Mouse (Mus musculus) CH12.LX (cell line): ENCODE results near the gene Rock2. TPM values are rescaled to one million over a fixed set of nuclear protein-coding genes. Genes with fewer than 3 reads are reported as not detected.

Experiments
- DNase-seq: peaks from one replicate; pipeline ENCODE4 v3.0.0-alpha.2; 2013; ENCODE audit errors: extremely low read depth
- H3K27ac ChIP-seq: 2 replicates; pipeline ENCODE4 v1.5.1; 2012; ENCODE audit warnings: low read depth, mild to moderate bottlenecking, control low read depth, moderate library complexity; ENCODE audit not compliant: insufficient read depth
- H3K27me3 ChIP-seq: replicated peaks from 2 replicates; pipeline ENCODE3; 2012; ENCODE audit warnings: inconsistent platforms
- H3K36me3 ChIP-seq, 2 experiments: replicated peaks in 1 of 2; 2 replicates each; pipeline versions ENCODE3 to v1.6.1; 2012; ENCODE audit warnings: inconsistent platforms in 1 of 2, low read length in 1 of 2, mild to moderate bottlenecking in 1 of 2, mixed read lengths in 1 of 2, moderate library complexity in 1 of 2; ENCODE audit not compliant: control insufficient read depth in 1 of 2, insufficient read depth in 1 of 2
- H3K4me1 ChIP-seq, 2 experiments: 2 replicates each; pipeline ENCODE4 v1.6.1; 2012; ENCODE audit warnings: inconsistent platforms in 1 of 2, moderate library complexity in 1 of 2; ENCODE audit not compliant: insufficient read depth in 2 of 2, control insufficient read depth in 1 of 2
- H3K4me2 ChIP-seq: 2 replicates; pipeline ENCODE4 v1.6.1; 2012; ENCODE audit warnings: low read depth, mild to moderate bottlenecking, control low read depth; ENCODE audit not compliant: poor library complexity, insufficient read depth, severe bottlenecking
- H3K4me3 ChIP-seq, 3 experiments: fragments of 150-350 bp in 1 of 3; sonication (generic) in 1 of 3; replicated peaks in 1 of 3; 2 replicates each; pipeline versions ENCODE3 to v1.5.1; 2011 to 2012; ENCODE audit warnings: low read depth in 2 of 3, low read length in 2 of 3, mild to moderate bottlenecking in 2 of 3, moderate library complexity in 2 of 3, control low read depth in 1 of 3, improper control_type of control experiment in 1 of 3, inconsistent platforms in 1 of 3, mixed read lengths in 1 of 3; ENCODE audit not compliant: poor library complexity in 1 of 3
- H3K79me2 ChIP-seq: replicated peaks from 2 replicates; pipeline ENCODE4 v1.6.1; 2012; ENCODE audit warnings: mild to moderate bottlenecking, moderate library complexity; ENCODE audit not compliant: control insufficient read depth, poor library complexity, insufficient read depth, severe bottlenecking; ENCODE audit errors: extremely low read depth
- H3K9ac ChIP-seq: 2 replicates; pipeline ENCODE4 v1.6.1; 2012; ENCODE audit warnings: low read depth, mild to moderate bottlenecking, control low read depth, moderate library complexity; ENCODE audit not compliant: insufficient read depth
- H3K9me3 ChIP-seq: replicated peaks from 2 replicates; pipeline ENCODE3; 2012; ENCODE audit warnings: low read length, inconsistent platforms, mixed read lengths
- CHD1 ChIP-seq: IDR thresholded peaks from 2 replicates; pipeline ENCODE4 v1.6.1; 2012; ENCODE audit warnings: low read depth, low read length, improper control_type of control experiment, inconsistent platforms
- CHD2 ChIP-seq: IDR thresholded peaks from 2 replicates; pipeline ENCODE4 v1.6.1; 2011; ENCODE audit warnings: low read length, improper control_type of control experiment
- ELF1 ChIP-seq: IDR thresholded peaks from 2 replicates; pipeline ENCODE4 v1.6.1; 2014; ENCODE audit warnings: low read depth, mild to moderate bottlenecking, inconsistent platforms, low read length, improper control_type of control experiment
- EP300 ChIP-seq: IDR thresholded peaks from 2 replicates; pipeline ENCODE4 v1.6.1; 2011; ENCODE audit warnings: low read length, improper control_type of control experiment
- HCFC1 ChIP-seq: IDR thresholded peaks from 2 replicates; pipeline ENCODE4 v1.6.1; 2012; ENCODE audit warnings: low read depth, mild to moderate bottlenecking, inconsistent platforms, low read length, improper control_type of control experiment
- JUND ChIP-seq: conservative IDR thresholded peaks from 2 replicates; pipeline ENCODE4 v1.6.1; 2011; ENCODE audit warnings: low read depth, low read length, improper control_type of control experiment
- MAFK ChIP-seq: IDR thresholded peaks from 2 replicates; pipeline ENCODE4 v1.6.1; 2011; ENCODE audit warnings: low read length, improper control_type of control experiment; ENCODE audit not compliant: insufficient replicate concordance
- MAX ChIP-seq: IDR thresholded peaks from 2 replicates; pipeline ENCODE4 v1.6.1; 2011; ENCODE audit warnings: low read length, improper control_type of control experiment
- MAZ ChIP-seq: IDR thresholded peaks from 2 replicates; pipeline ENCODE4 v1.6.1; 2012; ENCODE audit warnings: low read depth, mild to moderate bottlenecking, inconsistent platforms, low read length, improper control_type of control experiment, moderate library complexity
- MEF2A ChIP-seq: IDR thresholded peaks from 2 replicates; pipeline ENCODE4 v1.6.1; 2014; ENCODE audit warnings: low read depth, mild to moderate bottlenecking, inconsistent platforms, low read length, improper control_type of control experiment, borderline replicate concordance
- MXI1 ChIP-seq: IDR thresholded peaks from 2 replicates; pipeline ENCODE4 v1.6.1; 2011; ENCODE audit warnings: mild to moderate bottlenecking, low read depth, low read length, improper control_type of control experiment
- PAX5 ChIP-seq: IDR thresholded peaks from 2 replicates; pipeline ENCODE4 v1.6.1; 2012; ENCODE audit warnings: low read length, inconsistent platforms, mixed read lengths
- SIN3A ChIP-seq: IDR thresholded peaks from 2 replicates; pipeline ENCODE4 v1.6.1; 2012; ENCODE audit warnings: low read length, improper control_type of control experiment, inconsistent platforms
- SMC3 ChIP-seq: IDR thresholded peaks from 2 replicates; pipeline ENCODE4 v1.6.1; 2011; ENCODE audit warnings: low read depth, low read length, improper control_type of control experiment
- TCF12 ChIP-seq: IDR thresholded peaks from 2 replicates; pipeline ENCODE4 v1.6.1; 2014; ENCODE audit warnings: low read depth, mild to moderate bottlenecking, inconsistent platforms, low read length, improper control_type of control experiment
- ZC3H11A ChIP-seq: IDR thresholded peaks from 2 replicates; pipeline ENCODE4 v1.6.1; 2012; ENCODE audit warnings: low read depth, mild to moderate bottlenecking, inconsistent platforms, low read length, improper control_type of control experiment
- ZKSCAN1 ChIP-seq: IDR thresholded peaks from 2 replicates; pipeline ENCODE4 v1.6.1; 2012; ENCODE audit warnings: low read depth, inconsistent platforms, low read length, improper control_type of control experiment, borderline replicate concordance
- ZNF384 ChIP-seq: IDR thresholded peaks from 2 replicates; pipeline ENCODE4 v1.6.1; 2012; ENCODE audit warnings: low read depth, low read length, improper control_type of control experiment, inconsistent platforms
- dilution Hi-C: fragments of 300-500 bp; cut with MboI; formaldehyde crosslinking; loops from 2 replicates; pipeline ENCODE4 v1.14.3; 2020; ENCODE audit warnings: low sequenced_read_pairs; ENCODE audit not compliant: extremely low pct_unique_long_range_greater_than_20kb, extremely low pct_ligation_motif_present
- in situ Hi-C: fragments of 300-500 bp; cut with MboI; formaldehyde crosslinking; loops from 3 replicates; pipeline ENCODE4 v1.14.3; 2019; ENCODE audit warnings: low sequenced_read_pairs, low pct_ligation_motif_present, low pct_unique_long_range_greater_than_20kb, mixed read lengths
- polyA plus RNA-seq: library from polyadenylated mRNA; unstranded; fragments of >175 nt; gene quantifications from 2 replicates; pipeline ENCODE4 v1.2.1, GENCODE M21; 2012; ENCODE audit warnings: low read depth; ENCODE audit not compliant: insufficient read length
- total RNA-seq, 2 experiments: library from RNA; depleted of rRNA; stranded (reverse); fragments of 300-350 nt in 1 of 2; fragments of >200 nt in 1 of 2; gene quantifications; 2 replicates each; pipeline ENCODE4 v1.2.3; 2012 to 2014

The Rock2 gene
- total and polyA plus RNA-seq, 3 experiments: 39.1 to 49.9 (median 40.3) TPM

- Histone ChIP-seq H3K27me3 (no peaks in the 10 kb centered on the region), H3K36me3 (no peaks in the 10 kb centered on the region)
- DNase-seq: no peak
- in situ Hi-C loops: no loop called here
- TF ChIP-seq MAFK (no peak), ZC3H11A (no peak), SIN3A (no peak), JUND (no peak)
- TF ChIP-seq, all 38 proteins: peak for 0
- peak overlapping the region; percentile 20 for H3K27ac ChIP-seq
- H3K9ac ChIP-seq: no peak overlapping the region
- peaks cover 65 to 97% of the 10 kb centered on the region in 2 experiments for H3K4me1 ChIP-seq
- H3K4me3 ChIP-seq: no peak overlapping the region
- dilution Hi-C loops: no loop called here
- H3K9me3 ChIP-seq: no peaks in the 10 kb centered on the region
- no peak overlapping the region for H3K4me2 ChIP-seq
- H3K79me2 ChIP-seq: no peaks in the 10 kb centered on the region
These were observed 21.7 kb upstream of the Rock2 start for GRCm38 (mm10) chr12:16872926-16873464.

DNA sequence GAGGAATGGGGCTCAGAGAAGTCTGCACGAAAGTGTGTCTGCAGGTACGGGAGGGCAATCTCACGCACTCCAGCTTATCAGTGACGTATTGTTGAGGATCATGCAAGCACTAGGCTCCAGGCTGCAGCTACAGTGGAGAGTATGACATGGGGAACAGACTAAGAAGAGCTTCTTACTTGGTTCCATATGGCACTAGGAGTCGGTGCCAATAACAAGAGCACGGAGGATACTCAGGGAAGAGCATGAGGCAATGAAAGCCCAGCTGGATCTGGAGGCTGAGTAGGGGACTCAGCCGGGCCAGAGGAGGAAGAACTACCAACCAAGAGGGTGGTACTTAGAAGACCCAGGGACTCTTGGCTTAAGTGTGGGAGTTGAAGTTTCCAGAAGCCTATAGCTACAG is 21.1 kb upstream of the Rock2 start:
- no peaks in the 10 kb centered on the region for H3K9me3 ChIP-seq
- DNase-seq: no peak
- H3K4me1 ChIP-seq: peaks cover 68 to 97% of the 10 kb centered on the region in 2 experiments
- no peaks in the 10 kb centered on the region for H3K79me2 ChIP-seq
- TF ChIP-seq CHD2: no peak
- TF ChIP-seq ZNF384: no peak
- no peak for TF ChIP-seq SIN3A
- TF ChIP-seq HCFC1: no peak
- TF ChIP-seq TCF12: no peak
- no peak for TF ChIP-seq ZKSCAN1
- TF ChIP-seq, all 38 proteins: peak for 0
- in situ Hi-C loops (no loop called here), dilution Hi-C loops (no loop called here)
- H3K4me2 ChIP-seq: no peak overlapping the region
- H3K4me3 ChIP-seq: no peak overlapping the region
- H3K9ac ChIP-seq: no peak overlapping the region
- no peaks in the 10 kb centered on the region for H3K36me3 ChIP-seq
- no peaks in the 10 kb centered on the region for H3K27me3 ChIP-seq
- peak overlapping the region; percentile 14; the same call in 1 of the 2 replicates for H3K27ac ChIP-seq

DNA sequence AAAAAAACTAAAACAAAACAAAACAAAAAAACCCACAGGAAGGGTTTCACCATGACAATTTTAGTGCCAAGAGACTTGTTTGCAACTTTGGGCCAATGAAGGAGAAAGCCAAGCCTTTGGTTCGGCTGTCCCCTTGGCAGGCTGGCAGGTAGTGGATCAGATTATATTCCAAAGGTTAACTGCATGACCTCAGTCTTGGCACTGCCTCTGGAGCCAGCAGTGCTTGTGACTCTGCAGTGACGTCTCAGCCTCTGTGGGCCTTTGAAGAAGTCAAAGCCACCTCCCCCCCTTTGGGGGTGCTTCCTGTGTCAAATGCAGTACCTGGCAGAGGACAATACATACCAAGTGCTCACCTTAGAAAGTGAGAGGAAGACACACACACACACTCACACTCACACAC is 20.6 kb upstream of the Rock2 start:
- no peaks in the 10 kb centered on the region for H3K79me2 ChIP-seq
- no peak for DNase-seq
- TF ChIP-seq MEF2A: no peak
- no peak for TF ChIP-seq JUND
- TF ChIP-seq ELF1: no peak
- no peak for TF ChIP-seq SIN3A
- TF ChIP-seq EP300: no peak
- TF ChIP-seq CHD2: no peak
- no peak for TF ChIP-seq MAX
- no peak for TF ChIP-seq ZC3H11A
- TF ChIP-seq PAX5: no peak
- no peak for TF ChIP-seq CHD1
- no peak for TF ChIP-seq SMC3
- TF ChIP-seq MAZ: no peak
- TF ChIP-seq MXI1: no peak
- no peak for TF ChIP-seq HCFC1
- no peak overlapping the region for H3K4me2 ChIP-seq
- no peaks in the 10 kb centered on the region for H3K9me3 ChIP-seq
- no peak overlapping the region for H3K9ac ChIP-seq
- no peak overlapping the region for H3K4me3 ChIP-seq
- H3K27me3 ChIP-seq: no peaks in the 10 kb centered on the region
- H3K27ac ChIP-seq: no peak overlapping the region
- in situ Hi-C loops (no loop called here), dilution Hi-C loops (no loop called here)
- peaks cover 63 to 97% of the 10 kb centered on the region in 2 experiments for H3K4me1 ChIP-seq
- no peaks in the 10 kb centered on the region for H3K36me3 ChIP-seq
